ENCODE assay signal across 18 mouse cellular contexts in genomic region chr14:101652571-101652970, GRCm38 (mm10). TPM values are rescaled to one million over a fixed set of nuclear protein-coding genes. Genes with fewer than 3 reads are reported as not detected.
DNase-seq lines count a peak whose midpoint lies in the region; ATAC-seq lines count a peak whose summit lies in the region.
"Had no signal": no experiment of that assay in that cellular context is flagged by ENCODE, and none has a peak within 500 bp of the region (broad histone marks: within the 10 kb centered on the region; RNA-seq: fewer than 3 reads in every experiment).

No protein-coding gene starts in this region.

- no peak overlapping the region for H3K27ac ChIP-seq in heart, embryonic 10.5 days
- H3K27ac ChIP-seq: kidney, postnatal 0 days; limb, embryonic 15.5 days had no signal

- WGBS in heart, embryonic 10.5 days = 91% methylated on average over 6 of the region's 6 CpGs

- H3K27me3 ChIP-seq in heart, embryonic 10.5 days (ENCODE audit: insufficient read depth, poor library complexity, severe bottlenecking) = no peaks in the 10 kb centered on the region
- H3K27me3 ChIP-seq: heart, embryonic 12.5 days; hindbrain, embryonic 13.5 days; limb, embryonic 15.5 days had no signal

- ATAC-seq in megakaryocyte progenitor cell, adult 5-6 weeks (replicated peaks; ENCODE audit: poor library complexity) = peak; percentile 40

- H3K9me3 ChIP-seq in heart, embryonic 10.5 days = no peaks in the 10 kb centered on the region
- H3K9me3 ChIP-seq: heart, embryonic 12.5 days; hindbrain, embryonic 13.5 days; limb, embryonic 15.5 days; midbrain, embryonic 10.5 days had no signal

- H3K36me3 ChIP-seq in heart, embryonic 10.5 days = no peaks in the 10 kb centered on the region
- H3K36me3 ChIP-seq: heart, embryonic 12.5 days; limb, embryonic 15.5 days; midbrain, embryonic 10.5 days had no signal

- DNase-seq in cerebellum, adult 9-11 months = peak; percentile 30
- DNase-seq in cerebellum, postnatal 36 days = no peak
- DNase-seq in heart, adult 9 months (ENCODE audit: low spot score in 2 of 2) = peak; percentile 12 to 25
- no peak for DNase-seq in heart, embryonic 10.5 days (ENCODE audit: low spot score)
- peak; percentile 17 for DNase-seq in NIH3T3 (ENCODE audit: low read depth)
- no peak for DNase-seq in frontal cortex, postnatal 25 days (ENCODE audit: low spot score in 2 of 2)
- DNase-seq: gastrocnemius, postnatal 25 days; kidney, adult 11 months; left cerebral cortex, postnatal 4 days; lung, postnatal 4 days; thymus, adult 2 months; thymus, postnatal 4 days had no signal

- H3K4me3 ChIP-seq in heart, embryonic 10.5 days = no peak overlapping the region
- H3K4me3 ChIP-seq: heart, embryonic 12.5 days had no signal

- H3K4me1 ChIP-seq in heart, embryonic 10.5 days = peaks cover 3% of the 10 kb centered on the region; the same call in 1 of the 2 replicates

RNA-seq across cellular contexts. Expression of gene Uchl3, which starts 1.2 kb away (rescaled TPM):
- 128 and 157 TPM in 2 replicates for polyA plus RNA-seq in heart, embryonic 10.5 days (2016; fragmentation: Nextera tagmentation; extraction: Ambion mirVana)
- 105 and 128 TPM in 2 replicates for total RNA-seq in megakaryocyte progenitor cell, adult 5-6 weeks (2015)
- total RNA-seq in megakaryocyte progenitor cell, adult 5-6 weeks (2017) = 56.0 and 81.0 TPM in 2 replicates

RNA-seq across cellular contexts. Expression of gene Commd6, which starts 12.1 kb away (rescaled TPM):
- polyA plus RNA-seq in heart, embryonic 10.5 days (2016; fragmentation: Nextera tagmentation; extraction: Ambion mirVana) = 83.6 and 84.6 TPM in 2 replicates
- total RNA-seq in megakaryocyte progenitor cell, adult 5-6 weeks (2015) = 45.3 and 59.3 TPM in 2 replicates
- 21.8 and 39.9 TPM in 2 replicates for total RNA-seq in megakaryocyte progenitor cell, adult 5-6 weeks (2017)

RNA-seq across cellular contexts. Expression of gene Tbc1d4, which starts 43.6 kb away (rescaled TPM):
- polyA plus RNA-seq in heart, embryonic 10.5 days (2016; fragmentation: Nextera tagmentation; extraction: Ambion mirVana) = 13.7 and 20.4 TPM in 2 replicates
- 9.4 and 11.5 TPM in 2 replicates for total RNA-seq in megakaryocyte progenitor cell, adult 5-6 weeks (2015)
- 7.5 and 8.1 TPM in 2 replicates for total RNA-seq in megakaryocyte progenitor cell, adult 5-6 weeks (2017)

Comparison
In these comparisons a context has a peak if more than half of its experiments do, and no peak if none do; other contexts are left out.
1. DNase-seq: peak in cerebellum, adult 9-11 months (single experiment), heart, adult 9 months (2 of 2) and NIH3T3 (single experiment); none in cerebellum, postnatal 36 days (0 of 2), heart, embryonic 10.5 days (single experiment) and frontal cortex, postnatal 25 days (0 of 2).